ENCODE assay signal across 20 mouse cellular contexts in genomic region chr7:115671272-115671671, GRCm38 (mm10).
A peak's percentile ranks its signal among the peaks of the same experiment; 100 is the strongest.
DNase-seq lines count a peak whose midpoint lies in the region; ATAC-seq and TF ChIP-seq lines count a peak whose summit lies in the region.
"Had no signal": no experiment of that assay in that cellular context is flagged by ENCODE, and none has a peak within 500 bp of the region (broad histone marks: within the 10 kb centered on the region; RNA-seq: fewer than 3 reads in every experiment).

No protein-coding gene starts in this region.

- DNase-seq in lung, embryonic 14.5 days, result peak; percentile 78
- no peak for DNase-seq in lung, postnatal 14 days
- peak; percentile 63 for DNase-seq in brain, embryonic 18.5 days (ENCODE audit: low read depth, low spot score)
- peak; percentile 10 for DNase-seq in lung, postnatal 10 days
- DNase-seq in testis, postnatal 14 days (ENCODE audit: low spot score), result no peak
- DNase-seq: adrenal gland, postnatal 14 days; cerebellum, adult 9-10 months; gastrocnemius, postnatal 10 days; heart, adult 18-20 months; kidney, adult 11 months; liver; liver, postnatal 0 days; thymus, adult 2 months had no signal

- no peak for TF ChIP-seq CTCF in lung, embryonic 14.5 days (IDR thresholded peaks at IDR 0.05; ENCODE audit: low read depth)

- H3K4me1 ChIP-seq in heart, embryonic 15.5 days (replicated peaks), result peaks cover 30% of the 10 kb centered on the region
- H3K4me1 ChIP-seq in heart, embryonic 11.5 days (ENCODE audit: control insufficient read depth, insufficient read depth, low read length), result peaks cover 19% of the 10 kb centered on the region; the same call in 1 of the 2 replicates
- peaks cover 4% of the 10 kb centered on the region for H3K4me1 ChIP-seq in lung, embryonic 14.5 days (ENCODE audit: insufficient read depth)

- H3K9me3 ChIP-seq in heart, embryonic 15.5 days (replicated peaks), result no peaks in the 10 kb centered on the region
- no peaks in the 10 kb centered on the region for H3K9me3 ChIP-seq in heart, embryonic 11.5 days (replicated peaks; ENCODE audit: control insufficient read depth, low read length)
- H3K9me3 ChIP-seq in lung, embryonic 14.5 days (ENCODE audit: low read depth, low read length), result no peaks in the 10 kb centered on the region
- H3K9me3 ChIP-seq: embryonic facial prominence, embryonic 15.5 days; neural tube, embryonic 13.5 days had no signal

- H3K4me2 ChIP-seq in heart, embryonic 15.5 days, result no peak overlapping the region
- H3K4me2 ChIP-seq in heart, embryonic 11.5 days, result no peak overlapping the region
- H3K4me2 ChIP-seq in lung, embryonic 14.5 days, result no peak overlapping the region
- H3K4me2 ChIP-seq: embryonic facial prominence, embryonic 15.5 days; hindbrain, embryonic 14.5 days; neural tube, embryonic 13.5 days had no signal

- no peak overlapping the region for H3K9ac ChIP-seq in heart, embryonic 15.5 days
- no peak overlapping the region for H3K9ac ChIP-seq in heart, embryonic 11.5 days (ENCODE audit: low read depth, low read length)
- H3K9ac ChIP-seq in lung, embryonic 14.5 days, result no peak overlapping the region
- H3K9ac ChIP-seq: embryonic facial prominence, embryonic 15.5 days; hindbrain, embryonic 14.5 days; liver, postnatal 0 days; neural tube, embryonic 13.5 days had no signal

- no peaks in the 10 kb centered on the region for H3K36me3 ChIP-seq in heart, embryonic 15.5 days
- no peaks in the 10 kb centered on the region for H3K36me3 ChIP-seq in heart, embryonic 11.5 days (ENCODE audit: control insufficient read depth, insufficient read depth, low read length)
- no peaks in the 10 kb centered on the region for H3K36me3 ChIP-seq in lung, embryonic 14.5 days (ENCODE audit: insufficient read depth)
- H3K36me3 ChIP-seq: embryonic facial prominence, embryonic 15.5 days; neural tube, embryonic 13.5 days had no signal

- H3K27ac ChIP-seq in heart, embryonic 15.5 days, result no peak overlapping the region
- H3K27ac ChIP-seq in heart, embryonic 11.5 days (ENCODE audit: low read depth, low read length), result no peak overlapping the region
- 0 out of 2 replicates have a peak overlapping the region, but pooled peaks have one; percentile 54 for H3K27ac ChIP-seq in lung, embryonic 14.5 days (ENCODE audit: low read depth)
- H3K27ac ChIP-seq: embryonic facial prominence, embryonic 15.5 days; hindbrain, embryonic 14.5 days; neural tube, embryonic 13.5 days had no signal

- ATAC-seq in heart, embryonic 15.5 days (replicated peaks; ENCODE audit: insufficient number of reproducible peaks, insufficient read depth, low FRiP score, low read depth), result 0 out of 2 replicates have a peak, but pooled peaks have one; percentile 31
- no peak for ATAC-seq in heart, embryonic 11.5 days (replicated peaks; ENCODE audit: insufficient number of reproducible peaks, low FRiP score, low TSS enrichment)
- ATAC-seq in lung, embryonic 14.5 days (ENCODE audit: insufficient read depth), result peak; percentile 88
- ATAC-seq: activated CD4-positive, CD25-positive, alpha-beta regulatory T cell, adult 4 months; liver, postnatal 0 days; Patski had no signal

- H3K4me3 ChIP-seq in heart, embryonic 15.5 days, result no peak overlapping the region
- H3K4me3 ChIP-seq in heart, embryonic 11.5 days (ENCODE audit: low read depth, low read length), result no peak overlapping the region
- no peak overlapping the region for H3K4me3 ChIP-seq in lung, embryonic 14.5 days (ENCODE audit: low read depth, low read length)
- H3K4me3 ChIP-seq: embryonic facial prominence, embryonic 15.5 days; neural tube, embryonic 13.5 days had no signal

- 70% methylated on average over 4 of the region's 4 CpGs for whole genome bisulfite sequencing in heart, embryonic 15.5 days
- 91% methylated on average over 4 of the region's 4 CpGs for WGBS in heart, embryonic 11.5 days (ENCODE audit: insufficient replicate concordance)
- 46% methylated on average over 4 of the region's 4 CpGs for WGBS in lung, embryonic 14.5 days

- H3K27me3 ChIP-seq in heart, embryonic 15.5 days, result no peaks in the 10 kb centered on the region
- H3K27me3 ChIP-seq in heart, embryonic 11.5 days (ENCODE audit: control insufficient read depth, insufficient read depth, low read length), result no peaks in the 10 kb centered on the region
- no peaks in the 10 kb centered on the region for H3K27me3 ChIP-seq in lung, embryonic 14.5 days (ENCODE audit: insufficient read depth, low read length)

Comparison
In these comparisons a context has a peak if more than half of its experiments do, and no peak if none do; other contexts are left out.
1. DNase-seq: peak in lung, embryonic 14.5 days (single experiment), brain, embryonic 18.5 days (single experiment) and lung, postnatal 10 days (single experiment); none in lung, postnatal 14 days (single experiment) and testis, postnatal 14 days (single experiment).